Mouse (Mus musculus) T-helper 17 cell (primary cell): Measurements from ENCODE around the gene Nck2.

Experiments used
- in situ Hi-C, 2 experiments: fragments of 300-600 bp; cut with MboI, MseI; formaldehyde crosslinking; loops; 1 replicate in 1 of 2; 2 replicates in 1 of 2; pipeline ENCODE4 v1.15.1; 2025; ENCODE audit warnings: high pct_unique_total_duplicates in 2 of 2

The Nck2 gene

GRCm38 (mm10) chr1:43497951-43498350, 53.6 kb downstream of the Nck2 start:
- in situ Hi-C loops, result no loop called here

- in situ Hi-C loops, result no loop called here
Measured at GRCm38 (mm10) chr1:43500121-43500520, 55.7 kb downstream of the Nck2 start.

GRCm38 (mm10) chr1:43501143-43501919, 57.0 kb downstream of the Nck2 start:
- in situ Hi-C loops, result no loop called here

GRCm38 (mm10) chr1:43501920-43502791, 57.8 kb downstream of the Nck2 start:
- in situ Hi-C loops, result no loop called here

- in situ Hi-C loops, result no loop called here
Measured at GRCm38 (mm10) chr1:43502792-43503146, 58.4 kb downstream of the Nck2 start.

- in situ Hi-C loops, result no loop called here
Measured at GRCm38 (mm10) chr1:43503261-43503660, 58.9 kb downstream of the Nck2 start.

GRCm38 (mm10) chr1:43503676-43504075, 59.3 kb downstream of the Nck2 start:
- in situ Hi-C loops, result no loop called here

- in situ Hi-C loops, result no loop called here
Measured at GRCm38 (mm10) chr1:43504235-43504634, 59.9 kb downstream of the Nck2 start.

GRCm38 (mm10) chr1:43506638-43507037, 62.3 kb downstream of the Nck2 start:
- in situ Hi-C loops, result no loop called here

- in situ Hi-C loops, result no loop called here
Measured at GRCm38 (mm10) chr1:43507809-43508208, 63.4 kb downstream of the Nck2 start.

- in situ Hi-C loops, result loop anchor here in 1 of 2 experiments (5.0 kb wide), 1 partner anchor 81 kb away; no protein-coding TSS in a partner anchor
Measured at GRCm38 (mm10) chr1:43511256-43511655, 66.9 kb downstream of the Nck2 start.

- in situ Hi-C loops, result loop anchor here in 1 of 2 experiments (5.0 kb wide), 1 partner anchor 81 kb away; no protein-coding TSS in a partner anchor
Measured at GRCm38 (mm10) chr1:43511667-43512066, 67.3 kb downstream of the Nck2 start.

GRCm38 (mm10) chr1:43517405-43517804, 73.0 kb downstream of the Nck2 start:
- in situ Hi-C loops, result loop anchor here in 1 of 2 experiments (5.0 kb wide), 1 partner anchor 45 kb away; no protein-coding TSS in a partner anchor

GRCm38 (mm10) chr1:43520216-43520988, 76.0 kb downstream of the Nck2 start:
- in situ Hi-C loops, result no loop called here

GRCm38 (mm10) chr1:43520989-43521371, 76.6 kb downstream of the Nck2 start:
- in situ Hi-C loops, result no loop called here

GRCm38 (mm10) chr1:43521512-43521911, 77.1 kb downstream of the Nck2 start:
- in situ Hi-C loops, result no loop called here

- in situ Hi-C loops, result no loop called here
Measured at GRCm38 (mm10) chr1:43521950-43522349, 77.6 kb downstream of the Nck2 start.

- in situ Hi-C loops, result no loop called here
Measured at GRCm38 (mm10) chr1:43522976-43523375, 78.6 kb downstream of the Nck2 start.

GRCm38 (mm10) chr1:43524332-43524731, 80.0 kb downstream of the Nck2 start:
- in situ Hi-C loops, result no loop called here

GRCm38 (mm10) chr1:43528275-43528674, 83.9 kb downstream of the Nck2 start:
- in situ Hi-C loops, result no loop called here

- in situ Hi-C loops, result no loop called here
Measured at GRCm38 (mm10) chr1:43529086-43529485, 84.7 kb downstream of the Nck2 start.
